Mouse (Mus musculus) kidney, adult 9 months (tissue): ENCODE measurements at regions not wholly inside any gene's neighbourhood (a gene's known extent, or its start where the extent isn't known, plus 50 kb on each side); places are given as distances from the start of the nearest gene placed in this dataset.
A peak's percentile ranks its signal among the peaks of the same experiment; 100 is the strongest.

Experiments used
- DNase-seq: peaks from one replicate; pipeline ENCODE4 v3.0.0; 2022

GRCm38 (mm10) chr2:74463407-74463806 lies 115.8 kb downstream of the Lnpk start:
- no peak for DNase-seq

DNA sequence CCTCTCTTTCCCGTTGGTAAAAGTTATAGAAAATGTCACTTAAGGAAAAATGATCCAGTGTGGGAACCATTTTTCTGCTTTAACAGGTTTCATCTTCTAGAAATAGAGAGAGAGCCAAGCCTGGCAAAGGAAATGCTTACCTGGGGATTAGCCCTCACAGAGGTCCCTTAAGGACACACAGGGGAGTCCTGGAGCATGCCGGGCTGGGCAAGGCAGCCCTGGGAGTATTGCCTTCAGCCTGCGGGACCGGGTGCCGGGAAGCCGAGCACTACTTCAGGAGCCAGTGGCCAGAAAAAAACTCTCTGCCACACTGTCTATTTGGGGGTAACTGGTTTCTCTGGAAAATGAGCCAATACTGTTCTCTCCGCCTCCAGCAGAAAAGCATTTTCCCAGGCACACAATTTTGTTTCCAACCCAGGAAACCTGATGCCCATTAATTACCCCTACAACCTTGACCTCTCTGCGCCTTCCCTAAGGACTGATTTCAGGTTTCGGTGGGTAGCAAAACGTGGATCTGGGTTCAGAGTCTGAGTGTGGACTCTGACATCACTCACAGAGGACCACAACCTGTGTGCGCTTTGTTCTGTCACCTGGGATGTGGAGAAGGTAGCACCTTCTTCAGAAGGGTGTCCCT lies 117.9 kb downstream of the Lnpk start:
- no peak for DNase-seq

- DNase-seq = no peak
Measured at GRCm38 (mm10) chr2:74454431-74454830, 124.8 kb downstream of the Lnpk start.

- no peak for DNase-seq
Measured at GRCm38 (mm10) chr2:74452679-74453078, 126.6 kb downstream of the Lnpk start.

DNA sequence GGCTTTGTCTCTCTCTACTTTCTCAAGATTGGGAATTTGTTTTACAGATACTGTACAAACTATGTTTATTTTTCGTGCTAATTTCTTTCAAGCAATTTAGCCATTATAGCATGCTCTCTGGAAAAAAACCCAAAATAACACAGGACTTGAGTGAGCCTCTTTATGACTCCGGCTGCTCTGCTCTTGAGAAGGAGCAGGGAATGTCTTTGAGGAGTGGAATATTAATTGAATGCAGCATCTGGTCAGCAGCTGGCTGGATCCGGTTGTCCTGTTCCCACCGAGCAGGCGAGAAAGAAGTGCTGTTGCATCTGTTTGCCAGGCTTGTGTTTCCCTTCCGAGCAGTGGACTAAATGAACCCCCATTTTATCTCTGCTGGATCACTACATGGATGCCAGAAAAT lies 127.7 kb downstream of the Lnpk start:
- DNase-seq = peak; percentile 15

GRCm38 (mm10) chr2:74451038-74451437 lies 128.2 kb downstream of the Lnpk start:
- no peak for DNase-seq

GRCm38 (mm10) chr2:74450064-74450765 lies 129.0 kb downstream of the Lnpk start:
- no peak for DNase-seq

DNA sequence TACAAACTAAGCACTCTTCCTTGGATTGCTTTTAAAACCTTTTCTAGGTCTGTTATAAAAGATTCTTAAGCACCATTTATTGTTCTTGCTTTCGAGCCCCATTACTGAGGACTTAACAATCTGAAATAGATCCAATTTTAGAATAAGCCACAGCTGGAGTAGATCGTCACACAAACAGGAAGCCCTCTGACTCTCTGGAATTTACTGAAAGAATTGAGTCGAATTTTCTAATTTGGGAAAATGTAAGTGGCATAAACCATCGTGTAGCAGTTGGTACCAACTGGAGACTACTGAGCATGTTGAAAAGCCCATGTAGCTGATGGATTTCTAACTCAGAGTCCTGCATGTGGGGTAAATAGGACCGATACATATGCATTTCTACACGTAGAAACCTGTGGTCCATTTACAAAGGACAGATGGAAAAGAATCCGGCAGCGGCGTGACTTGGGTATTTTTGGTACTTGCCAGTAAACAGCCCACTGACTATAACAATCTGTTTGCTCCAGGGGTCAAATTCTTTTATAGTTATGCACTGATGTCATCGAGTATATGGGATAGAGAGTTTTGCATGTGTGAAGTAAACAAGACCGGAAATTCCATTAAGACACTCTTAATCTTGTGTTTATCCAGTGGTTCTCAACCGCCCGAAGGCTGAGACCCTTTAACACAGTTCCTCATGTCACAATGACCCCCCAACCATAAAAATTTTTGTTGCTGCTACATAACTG lies 143.9 kb downstream of the Lnpk start:
- DNase-seq = peak; percentile 23

- DNase-seq = no peak
Measured at GRCm38 (mm10) chr2:74426746-74427145, 152.5 kb downstream of the Lnpk start.

DNA sequence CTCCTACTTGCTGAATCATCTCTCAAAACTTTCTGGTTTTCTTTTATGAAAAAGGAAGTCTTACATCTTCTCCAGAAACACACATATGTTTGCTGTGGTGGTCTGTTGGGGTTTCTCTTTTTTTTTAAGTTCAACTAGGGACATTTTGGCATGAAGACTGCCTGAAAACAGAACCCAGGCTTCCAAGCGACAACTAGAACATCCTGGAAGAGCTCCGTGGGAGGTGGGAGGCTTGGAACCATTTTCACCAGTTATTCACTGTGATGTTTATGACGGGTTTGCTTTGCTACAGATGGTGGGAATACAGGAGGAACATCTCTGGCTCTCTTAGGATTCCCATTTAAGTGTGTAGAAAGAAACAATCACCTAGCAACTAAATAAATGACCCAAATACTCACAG lies 154.5 kb downstream of the Lnpk start:
- no peak for DNase-seq

DNA sequence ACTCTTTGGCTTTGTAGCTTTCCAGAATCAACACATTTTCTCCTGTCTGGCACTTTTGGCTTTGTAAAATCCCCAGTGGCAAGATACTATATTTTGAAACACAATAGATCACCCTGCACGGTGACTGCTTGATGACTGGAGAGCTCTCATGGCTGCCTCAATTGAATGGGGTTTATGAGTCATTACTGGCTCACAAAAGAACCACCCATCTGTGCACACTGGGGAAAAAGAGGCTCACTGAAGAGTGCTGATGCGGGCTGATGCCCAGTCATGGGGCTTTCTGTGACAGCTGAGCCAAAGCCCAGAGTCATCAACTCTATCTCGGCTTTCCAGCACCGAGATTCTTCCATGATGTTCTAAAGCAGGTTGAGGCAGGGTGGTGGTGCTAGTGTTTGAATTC lies 163.1 kb downstream of the Lnpk start:
- no peak for DNase-seq

DNA sequence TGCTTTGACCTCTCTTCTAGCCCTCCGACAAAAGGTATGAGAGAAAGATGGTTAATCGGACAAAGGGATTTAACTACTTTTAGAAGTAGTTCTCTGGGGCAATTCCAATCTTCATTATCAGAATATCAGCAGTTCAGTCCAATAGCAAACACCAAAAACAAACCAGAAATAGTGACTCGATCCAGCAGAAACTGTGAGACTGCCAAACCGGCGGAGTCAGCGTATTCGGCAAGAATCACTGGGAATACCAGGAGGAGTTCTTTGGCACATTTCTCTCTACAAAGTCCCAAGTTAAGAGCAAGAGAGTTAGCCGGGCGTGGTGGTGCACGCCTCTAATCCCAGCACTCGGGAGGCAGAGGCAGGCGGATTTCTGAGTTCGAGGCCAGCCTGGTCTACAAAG lies 164.5 kb downstream of the Lnpk start:
- no peak for DNase-seq

DNA sequence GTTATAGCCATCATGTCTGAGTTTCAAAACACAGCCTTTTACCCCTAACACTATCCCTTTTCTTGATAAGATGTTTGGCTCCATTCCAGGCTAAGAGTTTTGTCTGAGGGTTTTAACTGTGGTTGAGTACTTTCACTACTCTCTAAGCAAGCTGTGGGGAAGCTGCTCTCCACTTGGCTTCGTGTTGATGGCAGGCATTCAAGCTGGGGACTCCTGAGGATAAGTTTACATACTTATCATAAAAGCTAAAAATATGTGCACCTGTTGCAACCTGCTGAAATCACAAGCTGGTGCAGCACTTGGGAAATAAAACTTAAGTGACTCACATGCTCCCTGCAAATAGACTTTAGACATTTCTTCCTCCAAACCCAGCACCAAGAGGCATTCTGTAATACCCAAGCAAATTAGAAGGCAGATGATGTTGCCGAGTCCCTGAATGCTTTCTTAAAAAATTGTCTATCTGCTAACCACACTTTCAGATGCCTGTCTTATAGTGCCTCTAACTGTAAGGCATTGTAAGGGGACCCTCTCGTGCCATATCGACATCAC lies 169.3 kb downstream of the Lnpk start:
- peak; percentile 18 for DNase-seq

GRCm38 (mm10) chr2:74404493-74404892 lies 174.7 kb downstream of the Lnpk start:
- DNase-seq = no peak

DNA sequence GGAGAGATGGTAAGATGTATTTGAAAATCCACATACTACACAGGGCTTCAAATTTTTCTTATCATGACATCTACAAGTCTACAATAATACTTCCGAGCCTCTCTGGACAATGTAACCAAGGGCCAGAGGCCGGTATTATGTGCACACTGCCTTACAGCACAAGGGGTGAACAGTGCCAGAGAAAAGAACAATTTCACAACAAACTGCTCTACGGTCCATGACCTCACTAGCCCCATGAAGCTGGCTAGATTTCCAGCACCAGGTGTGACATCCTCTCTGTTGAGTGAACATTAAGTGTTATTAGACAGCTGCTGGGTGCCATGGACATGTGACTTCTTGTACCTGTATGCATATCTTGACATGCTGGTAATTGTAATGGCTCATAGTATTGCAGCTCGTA lies 188.2 kb downstream of the Lnpk start:
- DNase-seq = no peak

GRCm38 (mm10) chr2:74388078-74388477 lies 191.2 kb downstream of the Lnpk start:
- DNase-seq = no peak

GRCm38 (mm10) chr2:74384918-74385317 lies 194.3 kb downstream of the Lnpk start:
- no peak for DNase-seq

DNA sequence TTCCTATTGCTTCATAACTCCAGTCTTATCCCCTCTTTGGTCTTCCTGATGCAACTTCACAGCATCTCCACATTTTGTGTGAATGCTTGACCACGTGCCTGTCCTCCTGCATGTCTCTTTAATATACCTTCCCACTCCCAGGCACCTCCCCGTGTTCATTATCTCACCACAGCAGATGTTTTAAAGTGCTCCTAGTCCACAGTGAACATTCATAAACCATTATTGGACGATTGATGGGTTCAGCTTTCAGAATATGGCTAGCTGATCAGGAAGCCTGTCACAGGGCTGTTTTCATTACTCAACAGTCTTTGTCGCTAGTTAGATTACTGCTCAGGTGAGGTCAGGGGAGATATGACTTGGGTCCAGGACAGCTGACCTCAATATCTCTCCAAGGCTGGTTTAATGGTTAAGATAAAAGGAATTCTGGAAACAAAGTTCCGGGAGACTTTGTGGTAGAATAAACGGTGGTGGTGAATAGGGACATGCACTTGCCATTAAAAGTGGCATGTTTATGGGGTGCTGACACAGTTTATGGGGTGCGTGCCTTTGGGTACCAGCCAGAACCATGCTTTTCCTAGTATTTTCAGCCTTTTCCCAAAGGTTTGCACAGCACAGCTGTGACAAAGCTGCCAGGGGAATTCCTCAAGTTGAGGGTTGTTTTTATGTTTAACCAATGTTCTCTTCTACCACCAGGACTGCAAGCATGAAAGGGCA lies 198.5 kb downstream of the Lnpk start:
- DNase-seq = no peak

DNA sequence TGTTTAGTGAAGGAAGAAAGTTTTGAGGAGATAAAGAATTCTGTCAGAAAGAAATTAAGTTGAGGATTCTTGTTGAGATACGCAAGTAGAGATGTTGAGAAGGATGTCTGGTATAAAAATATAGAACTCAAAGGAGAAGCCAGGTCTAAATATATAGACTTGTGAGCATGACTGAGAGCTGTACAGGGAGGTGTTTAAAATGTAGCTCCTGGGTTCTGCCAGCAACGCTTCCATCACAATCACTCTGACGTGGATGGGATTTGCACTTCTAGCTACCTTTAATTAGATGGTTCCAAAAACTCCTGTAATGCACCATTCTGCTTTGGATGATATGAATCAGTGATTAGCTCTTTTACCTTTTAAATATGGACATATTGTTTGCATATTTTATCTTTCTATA lies 200.5 kb downstream of the Lnpk start:
- no peak for DNase-seq

DNA sequence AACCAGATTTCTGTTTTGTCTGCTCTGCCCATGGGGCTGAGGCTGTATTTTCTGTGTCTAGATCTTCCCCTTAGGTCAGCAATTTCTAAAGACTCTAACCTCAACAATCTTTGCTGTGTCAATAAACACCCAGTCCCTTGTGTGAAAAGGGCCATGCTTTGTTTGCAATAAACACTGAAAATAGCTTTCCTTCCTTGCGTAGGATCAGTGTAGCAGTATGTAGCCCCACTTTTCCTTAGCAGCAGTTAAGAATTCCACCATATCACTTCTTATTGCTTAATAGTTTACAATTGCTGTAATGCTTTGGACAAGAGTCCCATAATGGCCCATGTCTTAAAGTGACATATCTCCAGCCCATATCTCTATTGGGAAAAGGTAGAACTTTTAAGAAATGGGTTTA lies 205.3 kb downstream of the Lnpk start:
- DNase-seq = no peak

GRCm38 (mm10) chr2:74373056-74373455 lies 206.2 kb downstream of the Lnpk start:
- no peak for DNase-seq

DNA sequence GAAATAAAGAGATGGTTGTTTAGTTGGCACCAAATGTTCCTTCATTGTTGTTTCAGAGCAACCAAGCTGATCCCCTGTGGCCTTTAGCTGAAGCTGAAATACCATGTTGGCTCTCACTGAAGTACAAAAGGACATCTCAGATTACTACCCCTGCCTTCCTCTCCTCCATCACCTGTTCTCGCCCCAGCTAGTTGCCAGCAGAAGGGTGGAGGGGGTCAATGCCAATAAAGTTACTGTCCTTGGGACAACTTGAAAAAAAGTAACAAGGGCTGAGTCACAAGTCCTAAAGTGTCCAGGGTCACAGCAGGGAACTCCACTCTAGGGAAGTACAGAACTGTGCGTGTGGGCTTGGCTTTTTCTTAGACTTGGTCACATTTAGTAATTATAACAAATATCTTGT lies 216.0 kb downstream of the Lnpk start:
- no peak for DNase-seq

GRCm38 (mm10) chr2:74354591-74354990 lies 224.6 kb downstream of the Lnpk start:
- DNase-seq = no peak
